Mouse (Mus musculus): ENCODE measurements around the gene Dzip1.

GRCm38 (mm10) chr14:118913651-118914050 is 11.6 kb downstream of the Dzip1 start:
- no peak for TF ChIP-seq EP300 (optimal IDR thresholded peaks at IDR 0.05)
- TF ChIP-seq CTCF (IDR thresholded peaks at IDR 0.05; ENCODE audit: low read depth): no peak

Data from stomach, postnatal 0 days (tissue).